Mouse (Mus musculus) small intestine, adult 2 months (tissue): ENCODE data around the gene Arpc3. TPM values are rescaled to one million over a fixed set of nuclear protein-coding genes. Genes with fewer than 3 reads are reported as not detected.

Source experiments
- H3K27ac ChIP-seq: fragments of 200-500 bp; 2 replicates; pipeline ENCODE4 v1.5.1; 2012; ENCODE audit warnings: low read depth, low read length, control low read depth, inconsistent platforms; ENCODE audit not compliant: insufficient read depth
- H3K27me3 ChIP-seq: fragments of 200-500 bp; 2 replicates; pipeline ENCODE4 v1.6.1; 2012; ENCODE audit warnings: mild to moderate bottlenecking, moderate library complexity, low read length, inconsistent platforms; ENCODE audit not compliant: control insufficient read depth, insufficient read depth
- H3K36me3 ChIP-seq: fragments of 200-500 bp; 2 replicates; pipeline ENCODE4 v1.6.1; 2012; ENCODE audit warnings: mild to moderate bottlenecking, low read length, control low read depth, inconsistent platforms; ENCODE audit not compliant: control insufficient read depth, insufficient read depth
- H3K4me1 ChIP-seq: fragments of 200-500 bp; 2 replicates; pipeline ENCODE4 v1.6.1; 2012; ENCODE audit warnings: low read length, inconsistent platforms, mixed read lengths; ENCODE audit not compliant: control insufficient read depth, insufficient read depth, insufficient read length
- H3K4me3 ChIP-seq: fragments of 200-500 bp; 2 replicates; pipeline ENCODE4 v1.5.1; 2012; ENCODE audit warnings: low read depth, mild to moderate bottlenecking, control low read depth, inconsistent platforms, low read length, moderate library complexity
- CTCF ChIP-seq: fragments of 200-500 bp; IDR thresholded peaks from 2 replicates; pipeline ENCODE4 v1.5.1; 2012; ENCODE audit warnings: low read depth, mild to moderate bottlenecking, control low read depth, inconsistent platforms, low read length, moderate library complexity, mixed read lengths; ENCODE audit not compliant: insufficient replicate concordance, insufficient read length; ENCODE audit errors: extremely low read depth
- POLR2A ChIP-seq: fragments of 200-500 bp; IDR thresholded peaks from 2 replicates; pipeline ENCODE4 v1.6.1; 2012; ENCODE audit warnings: low read depth, mild to moderate bottlenecking, control low read depth, inconsistent platforms, low read length, moderate library complexity
- WGBS: fragments of 180-500 bp; shearing (Covaris S2); methylation state at CpG from one replicate; pipeline ENCODE4 v1.1.7; 2018; 5-methylcytosine and 5-hydroxymethylcytosine counted together
- polyA plus RNA-seq: library from polyadenylated mRNA; depleted of rRNA; stranded (reverse); fragments of >200 nt; gene quantifications from 2 replicates; pipeline ENCODE4 v1.2.3, GENCODE M21; 2012

The Arpc3 gene
- polyA plus RNA-seq, 1 experiment = 105 TPM

- Histone ChIP-seq H3K36me3 (no peaks in the 10 kb centered on the region), H3K4me3 (peak overlapping the region; percentile 92), H3K4me1 (peaks cover 9% of the 10 kb centered on the region), H3K27me3 (no peaks in the 10 kb centered on the region), H3K27ac (peak overlapping the region; percentile 59)
- under 1% methylated on average over 73 of the region's 73 CpGs for WGBS
- TF ChIP-seq CTCF (no peak), POLR2A (no peak)
These were observed 30.6 kb downstream of the Arpc3 start for GRCm38 (mm10) chr5:122422071-122422964.

- TF ChIP-seq POLR2A (no peak), CTCF (no peak)
- H3K4me3 ChIP-seq = peak overlapping the region; percentile 92
- H3K27me3 ChIP-seq = no peaks in the 10 kb centered on the region
- 12% methylated on average over 15 of the region's 15 CpGs for WGBS
- H3K27ac ChIP-seq = no peak overlapping the region
- H3K36me3 ChIP-seq = peaks cover 3% of the 10 kb centered on the region
- H3K4me1 ChIP-seq = peaks cover 9% of the 10 kb centered on the region
These were observed 31.4 kb downstream of the Arpc3 start for GRCm38 (mm10) chr5:122423083-122423482.

GRCm38 (mm10) chr5:122425550-122425949 is 33.9 kb downstream of the Arpc3 start:
- Histone ChIP-seq H3K27ac (no peak overlapping the region), H3K36me3 (peaks cover 23% of the 10 kb centered on the region), H3K4me1 (peaks cover 9% of the 10 kb centered on the region), H3K4me3 (no peak overlapping the region), H3K27me3 (no peaks in the 10 kb centered on the region)
- TF ChIP-seq POLR2A = no peak
- TF ChIP-seq CTCF = no peak
- WGBS = 49% methylated on average over 2 of the region's 2 CpGs

- Histone ChIP-seq H3K36me3 (peaks cover 57% of the 10 kb centered on the region), H3K27ac (no peak overlapping the region), H3K27me3 (no peaks in the 10 kb centered on the region), H3K4me1 (no peaks in the 10 kb centered on the region), H3K4me3 (no peak overlapping the region)
- TF ChIP-seq POLR2A (no peak), CTCF (no peak)
- 84% methylated on average over 4 of the region's 4 CpGs for WGBS
These were observed 38.5 kb downstream of the Arpc3 start for GRCm38 (mm10) chr5:122430036-122430775.

GRCm38 (mm10) chr5:122431221-122431620 is 39.5 kb downstream of the Arpc3 start:
- Histone ChIP-seq H3K27me3 (no peaks in the 10 kb centered on the region), H3K27ac (no peak overlapping the region), H3K4me1 (no peaks in the 10 kb centered on the region), H3K36me3 (peaks cover 65% of the 10 kb centered on the region), H3K4me3 (no peak overlapping the region)
- TF ChIP-seq CTCF (no peak), POLR2A (no peak)
- WGBS = 86% methylated on average over 8 of the region's 8 CpGs

- no peaks in the 10 kb centered on the region for H3K4me1 ChIP-seq
- whole genome bisulfite sequencing = 85% methylated on average over 4 of the region's 4 CpGs
- no peaks in the 10 kb centered on the region for H3K27me3 ChIP-seq
- H3K4me3 ChIP-seq = no peak overlapping the region
- H3K27ac ChIP-seq = no peak overlapping the region
- TF ChIP-seq CTCF (no peak), POLR2A (no peak)
- H3K36me3 ChIP-seq = peaks cover 79% of the 10 kb centered on the region
These were observed 42.9 kb downstream of the Arpc3 start for GRCm38 (mm10) chr5:122434541-122434940.

- no peak overlapping the region for H3K27ac ChIP-seq
- WGBS = 86% methylated on average over 19 of the region's 19 CpGs
- H3K4me3 ChIP-seq = no peak overlapping the region
- no peaks in the 10 kb centered on the region for H3K27me3 ChIP-seq
- TF ChIP-seq POLR2A (no peak), CTCF (no peak)
- no peaks in the 10 kb centered on the region for H3K4me1 ChIP-seq
- peaks cover 81% of the 10 kb centered on the region for H3K36me3 ChIP-seq
These were observed 47.9 kb downstream of the Arpc3 start for GRCm38 (mm10) chr5:122439400-122440094.
